Mouse (Mus musculus): ENCODE measurements around the gene Gm14698. TPM values are rescaled to one million over a fixed set of nuclear protein-coding genes. Genes with fewer than 3 reads are reported as not detected.
"Not testable (repeated sequence)": the region's sequence is repeated elsewhere in the genome, so short reads cannot be mapped to it uniquely, and the experiment has no call there.

The Gm14698 gene
- total RNA-seq (2014; fragmentation: Nextera tagmentation): 10.8 and 11.6 TPM in 2 replicates
- total RNA-seq (2017): 3.8 and 5.3 TPM in 2 replicates
- 0.59 and 1.1 TPM in 2 replicates for polyA plus RNA-seq (2012)

- H3K9me3 ChIP-seq (replicated peaks); H3K36me3 ChIP-seq (replicated peaks); H3K4me1 ChIP-seq (ENCODE audit: insufficient read depth, low read depth, low read length); ATAC-seq (ENCODE audit: extremely low read depth, insufficient number of reproducible peaks, low FRiP score, poor library complexity, severe bottlenecking); DNase-seq (ENCODE audit: low spot score); H3K27me3 ChIP-seq (ENCODE audit: insufficient read depth, low read length); H3K4me3 ChIP-seq (ENCODE audit: low read depth, low read length): not testable (repeated sequence)
Observed at GRCm38 (mm10) chrX:68821059-68821458, at the start of gene Gm14698. TSS of gene Gm14698 (plus strand) at chrX:68821093.

- not testable (repeated sequence) for ATAC-seq (ENCODE audit: extremely low read depth, insufficient number of reproducible peaks, low FRiP score, poor library complexity, severe bottlenecking); H3K36me3 ChIP-seq (replicated peaks); DNase-seq (ENCODE audit: low spot score)
Observed at GRCm38 (mm10) chrX:68820449-68820848, 444 bp upstream of the Gm14698 start.

GRCm38 (mm10) chrX:68839548-68840444 lies 18.9 kb downstream of the Gm14698 start:
- Histone ChIP-seq H3K36me3 (replicated peaks) (no peaks in the 10 kb centered on the region), H3K27me3 (ENCODE audit: insufficient read depth, low read length) (no peaks in the 10 kb centered on the region), H3K4me1 (ENCODE audit: insufficient read depth, low read depth, low read length) (no peaks in the 10 kb centered on the region), H3K4me3 (ENCODE audit: low read depth, low read length) (no peak overlapping the region), H3K9me3 (replicated peaks) (no peaks in the 10 kb centered on the region)
- no peak for TF ChIP-seq TAL1 (conservative IDR thresholded peaks at IDR 0.05; ENCODE audit: low read depth, low read length)
- ATAC-seq (ENCODE audit: extremely low read depth, insufficient number of reproducible peaks, low FRiP score, poor library complexity, severe bottlenecking) (no peak), DNase-seq (ENCODE audit: low spot score) (no peak)

More at GRCm38 (mm10) chrX:68820449-68820848, 444 bp upstream of the Gm14698 start:
- H3K4me3 ChIP-seq (ENCODE audit: low read depth, low read length); H3K27me3 ChIP-seq (ENCODE audit: insufficient read depth, low read length); H3K4me1 ChIP-seq (ENCODE audit: insufficient read depth, low read depth, low read length); H3K9me3 ChIP-seq (replicated peaks): not testable (repeated sequence)

- no peak for TF ChIP-seq TAL1 (conservative IDR thresholded peaks at IDR 0.05; ENCODE audit: low read depth, low read length)
- TF ChIP-seq GATA1 (IDR thresholded peaks at IDR 0.05; ENCODE audit: borderline replicate concordance, low read length): no peak
- TF ChIP-seq GATA2 (IDR thresholded peaks at IDR 0.05; ENCODE audit: borderline replicate concordance, low read depth, low read length): no peak
- TF ChIP-seq CTCF (IDR thresholded peaks at IDR 0.05; ENCODE audit: low read depth, low read length): no peak
- H3K4me1 ChIP-seq (ENCODE audit: insufficient read depth, low read depth, low read length): no peaks in the 10 kb centered on the region
- no peaks in the 10 kb centered on the region for H3K27me3 ChIP-seq (ENCODE audit: insufficient read depth, low read length)
- H3K4me3 ChIP-seq (ENCODE audit: low read depth, low read length): no peak overlapping the region
- H3K9me3 ChIP-seq (replicated peaks): no peaks in the 10 kb centered on the region
- no peak for ATAC-seq (ENCODE audit: extremely low read depth, insufficient number of reproducible peaks, low FRiP score, poor library complexity, severe bottlenecking)
- no peak for DNase-seq (ENCODE audit: low spot score)
- H3K36me3 ChIP-seq (replicated peaks): no peaks in the 10 kb centered on the region
Observed at GRCm38 (mm10) chrX:68865145-68865544, 44.3 kb downstream of the Gm14698 start.

Other genes starting within 250 kb of the Gm14698 start
- 74.9 and 79.1 TPM in 2 replicates for gene Fmr1, start 142.6 kb upstream of the Gm14698 start, total RNA-seq (2014; fragmentation: Nextera tagmentation)
- 87.0 and 92.1 TPM in 2 replicates for gene Fmr1, start 142.6 kb upstream of the Gm14698 start, total RNA-seq (2017)
- 18.7 and 22.8 TPM in 2 replicates for gene Fmr1, start 142.6 kb upstream of the Gm14698 start, polyA plus RNA-seq (2012)
- gene Fmr1nb, start 59.3 kb upstream of the Gm14698 start, total RNA-seq (2014; fragmentation: Nextera tagmentation): not detected in 2 replicates
- not detected in 2 replicates for gene Fmr1nb, start 59.3 kb upstream of the Gm14698 start, total RNA-seq (2017)
- gene Fmr1nb, start 59.3 kb upstream of the Gm14698 start, polyA plus RNA-seq (2012): not detected in 2 replicates
- gene Gm6812, start 72.0 kb downstream of the Gm14698 start, total RNA-seq (2014; fragmentation: Nextera tagmentation): not detected in 2 replicates
- gene Gm6812, start 72.0 kb downstream of the Gm14698 start, total RNA-seq (2017): not detected in 2 replicates
- not detected in 2 replicates for gene Gm6812, start 72.0 kb downstream of the Gm14698 start, polyA plus RNA-seq (2012)